Mouse (Mus musculus): ENCODE results near the gene Serpina1b.
"Not testable (repeated sequence)": the region's sequence is repeated elsewhere in the genome, so short reads cannot be mapped to it uniquely, and the experiment has no call there.

Gene Serpina1b

DNA sequence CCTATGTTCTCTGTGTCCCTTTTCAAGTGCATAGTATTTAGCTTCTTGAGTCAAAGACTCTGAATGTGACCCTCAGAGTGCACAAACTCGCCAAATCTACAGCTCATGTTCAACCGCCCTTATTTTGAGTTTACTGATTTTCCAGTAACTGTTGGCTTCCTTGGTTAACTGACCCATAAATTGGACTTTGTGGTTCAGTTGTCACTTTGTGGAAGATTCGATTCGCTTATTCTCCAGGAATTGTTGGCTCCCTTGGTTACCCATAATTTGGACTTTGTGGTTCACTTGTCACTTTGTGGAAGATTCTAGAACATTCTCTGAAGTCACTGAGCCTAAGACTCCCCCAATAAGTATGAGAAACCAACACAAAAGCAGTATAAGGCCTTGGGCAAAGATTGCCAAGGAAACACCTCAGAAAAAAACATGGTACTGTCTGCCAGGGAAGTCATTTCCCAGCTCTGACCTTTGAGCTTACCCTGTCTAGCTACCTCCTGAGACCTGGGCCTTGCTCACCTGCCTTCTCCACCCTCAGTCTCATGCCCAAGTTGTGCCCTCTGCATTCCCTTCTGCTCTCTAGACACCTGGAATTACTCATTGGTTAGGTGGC, 129.9 kb downstream of the Serpina1b start:
- DNase-seq (ENCODE audit: low spot score): no peak

- no peak for DNase-seq (ENCODE audit: low spot score)
Measured at GRCm38 (mm10) chr12:103695429-103695828, 134.7 kb downstream of the Serpina1b start, which contains the start of gene Serpina1f. Gene Serpina1f (minus strand): TSS chr12:103695529.

GRCm38 (mm10) chr12:103688221-103688814, 141.9 kb downstream of the Serpina1b start:
- no peak for DNase-seq (ENCODE audit: low spot score)

GRCm38 (mm10) chr12:103687021-103687420, 143.2 kb downstream of the Serpina1b start:
- no peak for DNase-seq (ENCODE audit: low spot score)

GRCm38 (mm10) chr12:103686050-103686449, 144.1 kb downstream of the Serpina1b start:
- no peak for DNase-seq (ENCODE audit: low spot score)

GRCm38 (mm10) chr12:103685386-103685785, 144.8 kb downstream of the Serpina1b start:
- DNase-seq (ENCODE audit: low spot score): no peak

GRCm38 (mm10) chr12:103683775-103684174, 146.4 kb downstream of the Serpina1b start:
- DNase-seq (ENCODE audit: low spot score): no peak

DNA sequence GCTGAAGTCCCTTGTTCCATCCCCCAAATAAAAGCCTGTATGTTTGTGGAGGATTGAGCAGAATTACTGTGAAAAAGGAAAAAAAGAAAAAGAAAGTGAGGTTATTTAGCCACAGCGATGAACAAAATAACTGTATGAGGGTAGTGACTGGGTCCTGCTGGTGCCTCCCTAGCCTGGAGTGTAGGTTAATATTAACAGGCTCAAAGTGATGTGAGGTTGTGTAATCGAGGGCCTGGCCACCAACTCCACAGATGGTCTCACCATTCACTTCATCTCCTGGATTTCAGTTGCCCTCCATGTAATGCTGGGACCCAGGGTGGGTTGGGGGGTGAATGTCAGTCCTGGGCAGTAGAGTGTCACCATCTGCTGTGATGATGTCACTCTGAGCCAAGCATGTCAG, 148.4 kb downstream of the Serpina1b start:
- DNase-seq (ENCODE audit: low spot score): no peak

DNA sequence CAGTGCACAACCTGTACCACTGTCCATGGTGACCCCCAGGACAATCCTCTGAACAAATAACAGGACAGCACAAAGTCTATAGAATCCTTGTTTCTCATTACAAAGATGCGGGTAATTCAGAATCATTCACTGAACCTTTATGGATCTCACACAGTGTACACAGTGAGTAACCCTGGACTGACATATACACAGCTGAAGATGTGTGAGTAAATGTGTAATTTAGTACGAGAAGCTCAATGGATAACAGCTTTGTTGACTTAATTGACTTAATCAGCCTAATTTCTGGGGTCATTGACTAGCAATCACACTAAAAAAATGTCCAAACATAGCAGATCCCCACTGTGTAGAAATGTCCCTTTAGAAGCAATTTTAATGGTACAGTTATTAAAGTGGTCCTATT, 149.0 kb downstream of the Serpina1b start:
- DNase-seq (ENCODE audit: low spot score): no peak

DNA sequence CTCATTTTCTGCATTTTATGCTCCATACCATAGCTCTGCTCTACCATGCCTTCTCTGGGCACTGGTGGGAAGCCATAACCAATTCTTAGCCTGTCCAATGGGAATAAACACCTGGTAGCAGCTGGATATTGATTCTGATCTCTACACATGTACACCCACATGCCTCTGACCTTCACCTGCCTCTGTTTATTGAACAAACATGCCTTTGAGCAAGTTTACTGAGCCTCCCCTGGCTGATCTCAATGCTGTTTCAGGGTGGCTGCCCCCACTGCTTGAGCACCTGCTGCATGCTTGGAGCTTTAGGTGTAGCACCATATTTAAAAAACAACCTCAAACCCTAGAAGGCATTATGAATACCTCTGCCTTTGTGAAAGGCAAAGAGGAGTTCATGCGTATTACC, 150.3 kb downstream of the Serpina1b start:
- DNase-seq (ENCODE audit: low spot score): not testable (repeated sequence)

Data from urinary bladder, postnatal 14 days (tissue).